Mouse (Mus musculus) ovary, postnatal 14 days (tissue): ENCODE data around the gene Ift22.
"Not testable (repeated sequence)": the region's sequence is repeated elsewhere in the genome, so short reads cannot be mapped to it uniquely, and the experiment has no call there.

Experiments
- DNase-seq: peaks from one replicate; pipeline ENCODE4 v3.0.0; 2022; ENCODE audit warnings: low spot score

Gene Ift22

DNA sequence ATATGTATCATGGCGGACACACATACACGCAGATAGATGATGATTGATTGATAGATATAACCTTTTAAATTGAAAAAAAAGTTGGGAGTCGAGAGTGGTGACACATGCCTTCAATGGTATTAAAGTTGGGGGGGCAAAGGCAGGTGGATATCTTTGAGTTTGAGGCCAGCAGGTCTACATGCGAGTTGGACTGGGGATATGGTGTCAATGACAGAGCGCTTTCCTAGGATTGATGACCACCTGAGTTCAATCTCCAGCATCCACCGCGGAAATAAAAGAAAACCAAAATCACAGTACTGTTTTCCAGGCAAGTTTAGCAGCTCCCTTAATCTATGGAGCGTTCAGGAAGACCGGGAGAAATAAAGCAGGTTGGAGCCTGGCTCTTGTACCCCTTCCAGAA, 363 bp upstream of the Ift22 start:
- no peak for DNase-seq

DNA sequence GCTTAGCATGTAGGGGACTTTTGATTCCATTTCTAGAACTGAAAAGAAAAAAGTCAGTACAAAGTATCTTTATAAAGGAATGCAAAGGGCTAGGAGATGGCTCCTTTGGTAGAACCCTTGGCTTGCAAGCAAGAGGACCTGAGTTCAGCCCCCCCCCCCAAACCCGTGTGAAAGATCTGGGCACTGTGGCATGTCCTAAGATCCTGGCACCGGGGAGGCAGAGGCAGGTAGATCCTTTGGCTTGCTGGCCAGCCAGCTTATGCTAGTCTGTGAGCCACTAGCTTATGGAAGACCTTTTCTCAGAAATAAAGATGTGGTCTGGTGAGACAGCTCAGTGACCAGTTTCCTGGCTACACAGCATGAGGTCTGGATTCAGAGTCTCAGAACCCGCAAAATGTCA, 6.2 kb downstream of the Ift22 start:
- no peak for DNase-seq

DNA sequence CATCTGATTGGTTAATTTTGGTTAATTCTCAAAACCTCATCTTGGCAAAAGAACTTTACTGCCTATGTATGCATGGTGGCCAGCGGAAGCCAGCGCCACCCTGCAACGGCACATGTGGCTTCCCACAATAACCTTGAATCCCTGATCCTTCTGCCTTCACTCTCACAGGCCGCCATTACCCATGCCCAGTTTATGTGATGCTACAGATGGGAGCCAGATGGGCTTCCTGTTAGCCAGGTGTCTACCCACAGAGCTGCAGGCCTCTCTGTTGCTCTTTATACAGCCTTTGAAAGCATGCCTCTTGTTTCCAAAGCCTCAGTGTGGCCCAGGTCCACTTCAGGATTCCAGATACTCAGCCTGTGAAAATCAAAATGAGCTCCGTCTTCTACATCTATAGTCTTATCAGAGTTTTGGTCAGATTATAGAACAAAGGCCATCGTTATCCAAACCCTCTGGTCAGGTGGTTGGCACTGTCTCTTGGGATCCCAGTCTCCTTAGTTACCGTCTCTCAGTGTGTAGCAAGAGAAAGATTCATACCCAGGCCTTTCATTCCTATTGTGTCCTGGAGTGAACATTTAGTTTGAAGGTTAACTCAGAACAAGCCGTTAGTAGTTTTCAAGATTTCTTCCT, 9.8 kb downstream of the Ift22 start:
- no peak for DNase-seq

GRCm38 (mm10) chr5:136918655-136919472, 10.9 kb downstream of the Ift22 start:
- DNase-seq = peak; percentile 57

DNA sequence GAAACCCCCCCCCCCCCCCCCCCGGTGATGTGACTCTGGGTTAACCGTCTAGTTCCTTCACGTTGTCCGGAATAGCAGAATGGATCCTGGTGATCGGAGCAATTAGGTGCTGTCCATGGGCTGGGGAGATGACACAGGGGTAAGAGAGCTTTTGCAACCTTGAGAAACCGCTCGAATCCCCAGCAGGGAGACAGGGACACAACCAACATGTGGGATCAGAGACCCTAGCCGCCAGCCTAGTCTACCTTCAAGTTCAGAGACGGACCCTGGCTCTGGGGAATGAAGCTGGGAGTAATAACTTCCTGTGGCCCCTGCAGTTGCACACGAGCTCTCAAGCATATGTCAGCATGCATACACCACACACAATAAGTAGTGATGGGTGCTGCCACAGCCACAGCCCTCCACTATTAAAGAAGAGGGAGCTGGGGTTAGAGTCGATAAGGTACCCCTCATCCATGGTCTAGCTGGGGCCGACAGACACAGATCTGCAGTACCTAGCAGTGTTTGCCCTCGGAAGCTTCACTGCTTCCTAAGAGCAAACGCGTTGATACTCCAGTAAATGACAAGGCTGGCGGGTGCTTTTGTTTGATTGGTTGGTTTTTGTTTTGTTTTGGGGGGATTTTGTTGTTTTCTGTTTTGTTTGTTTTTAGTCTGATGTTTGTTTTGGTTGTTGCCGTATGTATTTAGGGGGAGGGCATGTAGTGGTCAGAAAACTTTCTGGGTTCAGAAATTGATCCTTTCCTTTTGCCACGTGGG, 11.8 kb downstream of the Ift22 start:
- no peak for DNase-seq

DNA sequence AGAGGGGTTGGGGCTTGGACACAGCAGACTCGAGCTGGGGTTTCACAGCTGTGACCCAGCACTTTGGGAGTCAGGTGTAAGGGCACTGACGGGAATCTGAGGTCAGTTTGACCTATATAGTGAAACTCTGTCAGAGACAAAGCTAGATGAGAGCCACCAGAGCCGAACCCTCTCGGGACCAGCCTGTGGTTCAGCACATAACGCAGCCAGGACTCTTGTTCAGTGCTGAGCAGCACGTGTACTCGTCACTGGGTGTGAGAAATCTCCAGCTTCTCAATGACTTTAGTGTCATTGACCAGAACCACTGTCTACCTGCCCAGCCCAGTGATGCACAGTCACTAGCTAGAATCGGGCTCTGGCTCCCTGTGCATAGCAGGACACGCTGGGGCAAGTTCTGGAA, 14.9 kb downstream of the Ift22 start:
- no peak for DNase-seq

DNA sequence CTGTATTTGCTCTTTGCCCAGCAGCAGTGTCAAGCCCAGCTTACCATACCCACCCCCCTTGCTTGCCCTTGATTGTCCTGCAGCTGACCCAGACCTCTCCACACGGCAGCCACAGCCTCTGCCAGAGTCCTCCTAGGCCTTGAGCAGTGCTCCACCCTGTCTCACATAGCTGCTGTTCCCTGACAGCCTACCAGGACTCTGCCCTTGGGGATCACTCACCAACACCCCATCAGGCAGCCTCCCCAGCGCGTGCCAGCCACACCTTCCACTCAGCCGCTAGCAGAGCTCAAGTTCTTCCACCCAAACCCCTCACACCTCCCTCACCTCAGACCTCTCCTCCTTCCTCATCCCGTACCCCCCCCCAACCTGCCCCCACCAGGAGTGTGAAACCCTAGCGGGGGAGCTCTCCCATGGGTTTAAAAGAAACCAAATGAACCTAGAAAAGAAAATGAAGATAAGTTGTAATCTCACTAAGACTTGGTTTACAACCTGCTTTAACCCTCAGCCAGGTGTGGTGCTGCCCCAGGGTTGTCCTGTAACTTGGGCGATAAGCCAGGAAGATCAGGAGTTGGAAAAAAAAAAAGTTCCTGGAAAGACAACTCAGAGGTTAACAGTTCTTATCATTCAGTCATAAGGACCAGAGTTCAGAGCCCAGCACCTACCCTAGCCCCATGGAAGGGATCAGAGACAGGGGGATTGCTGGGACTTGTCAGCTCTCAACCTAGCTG, 16.0 kb downstream of the Ift22 start:
- no peak for DNase-seq

GRCm38 (mm10) chr5:136929073-136929472, 21.1 kb downstream of the Ift22 start:
- peak; percentile 82 for DNase-seq

GRCm38 (mm10) chr5:136931896-136932295, 23.9 kb downstream of the Ift22 start:
- no peak for DNase-seq

DNA sequence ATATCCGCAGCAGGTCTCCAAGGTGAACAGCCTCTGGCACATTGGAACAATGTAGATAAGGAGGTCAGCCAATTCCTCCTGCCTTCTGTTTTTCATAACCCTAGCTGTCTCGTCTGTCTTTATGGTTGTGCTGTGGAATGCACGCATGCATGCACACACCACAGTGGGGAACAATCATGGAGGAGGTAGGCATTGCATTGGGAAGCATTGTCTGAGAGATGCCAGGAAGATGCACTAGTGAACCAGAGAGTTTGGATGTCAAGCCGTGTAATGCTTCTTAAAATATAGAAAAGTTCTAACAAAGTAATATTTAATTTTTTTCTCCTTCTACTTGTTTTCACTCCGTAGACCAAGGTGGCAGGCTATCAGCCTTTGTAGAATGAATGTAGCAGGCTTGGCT, 25.0 kb downstream of the Ift22 start:
- DNase-seq = no peak

GRCm38 (mm10) chr5:136933930-136934329, 26.0 kb downstream of the Ift22 start:
- DNase-seq = no peak

DNA sequence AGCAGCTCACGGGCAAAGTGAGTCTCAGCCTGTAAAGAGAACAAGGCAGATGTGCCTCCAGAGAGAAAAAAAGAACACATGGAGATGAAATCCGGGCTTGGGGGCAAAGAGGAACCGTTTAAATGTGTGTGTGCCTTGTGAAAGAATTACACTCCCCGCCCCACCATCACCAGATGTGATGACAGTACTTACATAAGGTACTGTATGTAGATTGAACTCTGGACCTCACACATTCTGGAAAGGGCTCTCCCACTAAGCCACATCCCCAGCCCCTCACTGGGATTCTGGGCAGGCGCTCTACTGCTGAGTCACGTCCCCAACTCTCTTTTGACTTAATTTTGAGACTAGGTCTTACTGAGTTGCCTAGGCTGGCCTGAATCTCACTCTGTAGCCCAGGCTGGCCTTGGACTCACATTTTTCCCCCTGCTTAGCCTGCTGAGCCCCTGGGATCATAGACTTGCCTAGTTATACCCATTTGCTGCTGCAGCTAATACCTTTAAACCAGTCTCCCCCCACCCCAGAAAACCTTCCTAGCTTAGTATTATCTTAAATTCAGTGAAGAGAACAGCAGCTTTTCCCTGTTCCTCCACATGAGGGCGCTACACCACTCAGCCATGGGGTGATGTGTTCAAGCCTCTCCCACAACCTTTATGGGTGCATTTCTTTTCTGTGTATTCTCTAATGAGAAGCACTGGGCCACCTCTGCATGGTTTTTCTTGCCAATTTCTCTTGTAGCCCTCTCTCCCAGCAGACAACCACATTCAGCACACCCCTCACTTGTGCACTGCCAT, 28.1 kb downstream of the Ift22 start:
- no peak for DNase-seq

- DNase-seq = no peak
These were observed 28.8 kb downstream of the Ift22 start for GRCm38 (mm10) chr5:136936750-136937149.

DNA sequence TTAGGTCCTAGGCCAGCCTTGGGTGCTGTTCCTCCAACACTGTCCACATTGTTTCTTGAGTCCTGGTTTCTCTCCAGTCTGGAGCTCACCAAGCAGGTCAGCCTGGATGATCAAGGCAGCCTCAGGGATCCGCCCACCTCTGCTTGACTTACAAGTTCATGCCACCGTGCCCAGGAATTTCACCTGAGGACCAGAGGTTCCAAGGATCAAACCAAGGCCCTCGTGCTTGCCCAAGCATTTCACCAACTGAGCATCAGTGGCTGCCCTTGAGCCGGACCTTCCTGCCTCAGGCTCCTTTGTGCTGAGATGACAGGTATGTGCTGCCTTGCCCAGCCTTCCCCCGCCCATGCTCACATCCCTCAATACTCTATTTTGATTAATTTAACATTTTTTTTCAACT, 29.7 kb downstream of the Ift22 start:
- DNase-seq = no peak

- no peak for DNase-seq
These were observed 31.3 kb downstream of the Ift22 start for GRCm38 (mm10) chr5:136939284-136939683.

GRCm38 (mm10) chr5:136940029-136940428, 32.1 kb downstream of the Ift22 start:
- not testable (repeated sequence) for DNase-seq

DNA sequence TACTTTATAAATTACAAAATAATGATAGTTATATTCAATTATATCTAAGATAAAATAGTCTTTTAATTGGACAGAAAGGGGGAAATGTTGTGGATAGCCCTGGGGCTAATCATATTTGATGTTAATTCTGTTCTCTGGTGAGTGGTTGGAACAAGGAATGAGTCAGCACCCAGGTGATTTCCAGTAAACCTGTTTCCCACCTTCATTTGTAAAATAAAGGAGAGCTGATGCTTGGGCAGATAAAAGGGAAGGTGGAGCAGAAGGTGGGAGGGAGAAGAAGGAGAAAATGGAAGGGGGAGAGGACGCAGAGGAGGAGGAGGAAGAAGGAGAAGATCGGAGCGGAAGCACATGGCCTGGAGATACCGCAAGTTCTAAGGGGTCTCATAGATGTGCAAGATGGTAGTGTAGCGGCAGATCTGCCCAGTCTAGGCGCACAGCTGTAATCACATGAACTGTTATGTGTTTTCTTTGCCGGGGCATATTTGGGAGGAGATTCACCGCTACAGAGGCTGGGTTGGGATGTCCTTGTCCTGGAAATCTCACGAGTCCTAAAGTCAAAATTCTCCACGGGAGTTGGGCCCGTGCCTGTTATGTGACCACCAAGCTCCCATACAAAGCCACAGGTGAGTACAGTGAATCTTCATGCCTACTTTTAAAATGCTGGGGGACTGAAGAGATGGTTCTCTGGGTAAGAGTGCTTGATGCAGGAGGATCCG, 33.1 kb downstream of the Ift22 start:
- DNase-seq = no peak

DNA sequence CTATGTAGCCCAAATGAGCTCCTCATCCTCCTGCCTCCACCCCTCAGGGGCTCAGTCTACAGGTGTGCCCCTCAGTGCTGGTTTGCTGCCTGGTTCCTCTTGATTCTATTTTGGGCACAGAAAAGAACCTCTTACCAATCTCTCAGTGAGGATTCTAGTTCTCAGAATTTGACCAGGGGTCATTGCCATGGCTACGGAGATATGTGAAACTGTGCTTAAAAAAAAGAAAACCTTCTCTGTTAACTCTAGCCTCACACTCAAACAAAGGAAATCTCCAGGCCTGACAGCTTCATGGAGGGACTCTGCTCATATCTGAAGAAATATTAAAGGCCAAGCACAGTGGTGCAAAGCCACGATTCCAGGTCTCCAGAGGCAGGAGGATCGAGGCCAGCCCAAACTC, 34.8 kb downstream of the Ift22 start:
- no peak for DNase-seq

GRCm38 (mm10) chr5:136943382-136943781, 35.4 kb downstream of the Ift22 start:
- no peak for DNase-seq

GRCm38 (mm10) chr5:136945084-136945483, 37.1 kb downstream of the Ift22 start:
- no peak for DNase-seq

DNA sequence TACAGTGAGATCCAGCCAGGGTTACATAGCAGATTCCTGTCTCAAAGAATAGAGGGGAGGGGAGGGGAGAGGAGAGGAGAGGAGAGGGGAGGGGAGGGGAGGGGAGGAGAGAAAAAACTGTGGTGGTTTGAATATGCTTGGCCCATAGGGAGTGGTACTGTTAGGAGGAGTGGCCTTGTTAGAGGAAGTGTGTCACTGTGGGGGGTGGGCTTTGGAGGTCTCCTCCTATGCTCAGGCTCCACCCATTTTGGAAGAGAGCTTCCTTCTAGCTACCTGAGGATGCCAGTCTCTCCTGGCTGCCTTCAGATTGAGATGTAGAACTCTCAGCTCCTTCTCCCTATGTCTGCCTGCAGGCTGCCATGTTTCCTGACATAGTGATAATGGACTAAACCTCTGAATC, 39.9 kb downstream of the Ift22 start:
- no peak for DNase-seq
